Mouse (Mus musculus): ENCODE measurements around the gene Naif1. TPM values are rescaled to one million over a fixed set of nuclear protein-coding genes. Genes with fewer than 3 reads are reported as not detected.

Gene Naif1
- polyA plus RNA-seq, 1 experiment from 2014 or later, result 6.9 TPM

DNA sequence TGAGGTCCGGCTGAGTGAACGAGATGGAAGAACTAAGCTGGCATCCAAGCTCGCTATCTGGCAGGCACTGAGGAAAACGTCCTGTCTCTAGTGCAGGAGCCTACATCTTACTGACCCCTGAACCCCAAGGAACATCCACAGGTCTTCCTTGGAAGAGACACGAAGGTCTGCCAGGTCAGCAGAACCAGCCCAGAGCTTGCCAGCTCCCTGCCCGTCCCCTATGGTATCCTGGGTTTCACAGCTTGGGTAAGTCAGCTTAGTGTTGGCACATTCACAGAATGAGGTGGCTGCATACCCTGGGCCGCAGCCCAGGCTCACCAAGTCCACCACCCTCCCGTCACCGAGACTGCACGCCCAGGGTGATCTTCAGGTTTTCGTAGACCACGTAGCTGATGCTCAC lies 34.5 kb upstream of the Naif1 start:
- peaks cover 39% of the 10 kb centered on the region for H3K36me3 ChIP-seq (ENCODE audit: control insufficient read depth, insufficient read depth, low read length)
- WGBS, result 91% methylated on average over 12 of the region's 12 CpGs
- H3K4me3 ChIP-seq (ENCODE audit: low read depth, low read length), result no peak overlapping the region
- no peak overlapping the region for H3K9ac ChIP-seq (ENCODE audit: low read length)
- no peak overlapping the region for H3K27ac ChIP-seq (ENCODE audit: low read depth, low read length)
- H3K27me3 ChIP-seq (ENCODE audit: control insufficient read depth, insufficient read depth, low read length), result no peaks in the 10 kb centered on the region
- no peaks in the 10 kb centered on the region for H3K9me3 ChIP-seq (ENCODE audit: control insufficient read depth, low read length)
- H3K4me2 ChIP-seq (ENCODE audit: low read depth), result no peak overlapping the region
- ATAC-seq (ENCODE audit: insufficient read depth, low FRiP score, low TSS enrichment), result no peak
- no peaks in the 10 kb centered on the region for H3K4me1 ChIP-seq (ENCODE audit: control insufficient read depth, insufficient read depth, low read length)
- DNase-seq (ENCODE audit: low spot score), result no peak

DNA sequence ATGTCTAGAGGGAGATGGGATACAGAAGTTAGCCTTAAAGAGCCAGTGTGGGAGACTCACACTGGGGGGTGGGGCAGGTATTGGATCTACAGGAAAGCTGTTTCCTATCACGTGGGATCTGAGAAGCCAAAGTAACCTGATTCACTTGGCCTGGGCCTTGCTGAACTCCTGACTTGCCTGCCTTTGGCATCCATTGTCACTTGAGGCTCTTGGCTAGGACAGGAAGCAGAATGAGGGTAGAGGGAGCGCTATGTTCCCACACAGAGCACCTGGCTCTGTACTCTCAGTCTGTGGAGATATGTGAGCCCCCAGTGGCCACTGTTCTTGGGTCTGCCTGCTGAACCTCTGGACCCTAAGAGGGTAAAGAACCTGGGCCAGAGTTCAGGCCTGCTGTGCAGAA lies 33.7 kb upstream of the Naif1 start:
- H3K36me3 ChIP-seq (ENCODE audit: control insufficient read depth, insufficient read depth, low read length), result peaks cover 39% of the 10 kb centered on the region
- no peaks in the 10 kb centered on the region for H3K4me1 ChIP-seq (ENCODE audit: control insufficient read depth, insufficient read depth, low read length)
- H3K27ac ChIP-seq (ENCODE audit: low read depth, low read length), result no peak overlapping the region
- H3K9me3 ChIP-seq (ENCODE audit: control insufficient read depth, low read length), result no peaks in the 10 kb centered on the region
- H3K27me3 ChIP-seq (ENCODE audit: control insufficient read depth, insufficient read depth, low read length), result no peaks in the 10 kb centered on the region
- H3K9ac ChIP-seq (ENCODE audit: low read length), result no peak overlapping the region
- no peak for DNase-seq (ENCODE audit: low spot score)
- no peak for ATAC-seq (ENCODE audit: insufficient read depth, low FRiP score, low TSS enrichment)
- no peak overlapping the region for H3K4me3 ChIP-seq (ENCODE audit: low read depth, low read length)
- WGBS, result 87% methylated on average over 2 of the region's 2 CpGs
- no peak overlapping the region for H3K4me2 ChIP-seq (ENCODE audit: low read depth)

DNA sequence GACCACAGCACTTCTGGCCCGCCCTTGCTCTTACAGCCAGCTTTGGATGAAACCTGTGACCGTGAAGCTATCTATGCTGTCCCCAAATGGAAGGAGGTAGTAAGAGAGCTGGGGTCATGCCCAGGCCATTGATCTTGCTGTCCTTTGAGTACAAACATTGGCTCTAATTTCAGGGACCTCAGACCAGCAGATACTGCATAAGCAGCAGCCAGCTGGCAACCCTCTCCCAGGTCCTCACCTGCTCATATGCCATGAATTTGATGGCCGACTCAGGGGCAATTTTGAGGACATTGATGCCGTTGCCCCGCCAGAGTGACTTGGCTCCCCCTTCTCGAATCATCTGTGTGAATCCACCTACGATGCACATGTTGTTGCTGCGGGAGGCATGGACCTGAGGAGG lies 32.8 kb upstream of the Naif1 start:
- 93% methylated on average over 8 of the region's 8 CpGs for WGBS
- Histone ChIP-seq H3K9me3 (ENCODE audit: control insufficient read depth, low read length) (no peaks in the 10 kb centered on the region), H3K36me3 (ENCODE audit: control insufficient read depth, insufficient read depth, low read length) (peaks cover 39% of the 10 kb centered on the region), H3K27ac (ENCODE audit: low read depth, low read length) (no peak overlapping the region), H3K9ac (ENCODE audit: low read length) (no peak overlapping the region), H3K4me1 (ENCODE audit: control insufficient read depth, insufficient read depth, low read length) (no peaks in the 10 kb centered on the region), H3K27me3 (ENCODE audit: control insufficient read depth, insufficient read depth, low read length) (no peaks in the 10 kb centered on the region), H3K4me2 (ENCODE audit: low read depth) (no peak overlapping the region), H3K4me3 (ENCODE audit: low read depth, low read length) (no peak overlapping the region)
- ATAC-seq (ENCODE audit: insufficient read depth, low FRiP score, low TSS enrichment) (no peak), DNase-seq (ENCODE audit: low spot score) (no peak)

GRCm38 (mm10) chr2:32418430-32419151 lies 31.7 kb upstream of the Naif1 start:
- DNase-seq (ENCODE audit: low spot score) (no peak), ATAC-seq (ENCODE audit: insufficient read depth, low FRiP score, low TSS enrichment) (no peak)
- Histone ChIP-seq H3K27ac (ENCODE audit: low read depth, low read length) (no peak overlapping the region), H3K27me3 (ENCODE audit: control insufficient read depth, insufficient read depth, low read length) (no peaks in the 10 kb centered on the region), H3K9ac (ENCODE audit: low read length) (no peak overlapping the region), H3K36me3 (ENCODE audit: control insufficient read depth, insufficient read depth, low read length) (peaks cover 39% of the 10 kb centered on the region), H3K4me2 (ENCODE audit: low read depth) (no peak overlapping the region), H3K4me3 (ENCODE audit: low read depth, low read length) (no peak overlapping the region), H3K4me1 (ENCODE audit: control insufficient read depth, insufficient read depth, low read length) (peaks cover 6% of the 10 kb centered on the region), H3K9me3 (ENCODE audit: control insufficient read depth, low read length) (no peaks in the 10 kb centered on the region)
- 89% methylated on average over 12 of the region's 12 CpGs for WGBS

GRCm38 (mm10) chr2:32419359-32419758 lies 30.9 kb upstream of the Naif1 start:
- ATAC-seq (ENCODE audit: insufficient read depth, low FRiP score, low TSS enrichment), result no peak
- Histone ChIP-seq H3K4me2 (ENCODE audit: low read depth) (no peak overlapping the region), H3K4me3 (ENCODE audit: low read depth, low read length) (no peak overlapping the region), H3K9me3 (ENCODE audit: control insufficient read depth, low read length) (no peaks in the 10 kb centered on the region), H3K36me3 (ENCODE audit: control insufficient read depth, insufficient read depth, low read length) (peaks cover 37% of the 10 kb centered on the region), H3K4me1 (ENCODE audit: control insufficient read depth, insufficient read depth, low read length) (peaks cover 13% of the 10 kb centered on the region), H3K27ac (ENCODE audit: low read depth, low read length) (no peak overlapping the region), H3K27me3 (ENCODE audit: control insufficient read depth, insufficient read depth, low read length) (no peaks in the 10 kb centered on the region), H3K9ac (ENCODE audit: low read length) (no peak overlapping the region)
- WGBS, result 96% methylated on average over 3 of the region's 3 CpGs
- DNase-seq (ENCODE audit: low spot score), result no peak

- no peaks in the 10 kb centered on the region for H3K27me3 ChIP-seq (ENCODE audit: control insufficient read depth, insufficient read depth, low read length)
- no peak overlapping the region for H3K9ac ChIP-seq (ENCODE audit: low read length)
- no peak overlapping the region for H3K27ac ChIP-seq (ENCODE audit: low read depth, low read length)
- H3K4me1 ChIP-seq (ENCODE audit: control insufficient read depth, insufficient read depth, low read length), result peaks cover 15% of the 10 kb centered on the region
- ATAC-seq (ENCODE audit: insufficient read depth, low FRiP score, low TSS enrichment), result no peak
- H3K36me3 ChIP-seq (ENCODE audit: control insufficient read depth, insufficient read depth, low read length), result peaks cover 32% of the 10 kb centered on the region
- DNase-seq (ENCODE audit: low spot score), result no peak
- H3K4me3 ChIP-seq (ENCODE audit: low read depth, low read length), result no peak overlapping the region
- no peak overlapping the region for H3K4me2 ChIP-seq (ENCODE audit: low read depth)
- WGBS, result 90% methylated on average over 12 of the region's 12 CpGs
- H3K9me3 ChIP-seq (ENCODE audit: control insufficient read depth, low read length), result no peaks in the 10 kb centered on the region
Observed at GRCm38 (mm10) chr2:32420066-32420608, 30.1 kb upstream of the Naif1 start.

GRCm38 (mm10) chr2:32420647-32421046 lies 29.6 kb upstream of the Naif1 start:
- DNase-seq (ENCODE audit: low spot score) (no peak), ATAC-seq (ENCODE audit: insufficient read depth, low FRiP score, low TSS enrichment) (no peak)
- no peak overlapping the region for H3K4me2 ChIP-seq (ENCODE audit: low read depth)
- 89% methylated on average over 6 of the region's 6 CpGs for WGBS
- H3K4me3 ChIP-seq (ENCODE audit: low read depth, low read length), result no peak overlapping the region
- no peaks in the 10 kb centered on the region for H3K27me3 ChIP-seq (ENCODE audit: control insufficient read depth, insufficient read depth, low read length)
- H3K4me1 ChIP-seq (ENCODE audit: control insufficient read depth, insufficient read depth, low read length), result peaks cover 15% of the 10 kb centered on the region
- H3K27ac ChIP-seq (ENCODE audit: low read depth, low read length), result no peak overlapping the region
- no peaks in the 10 kb centered on the region for H3K9me3 ChIP-seq (ENCODE audit: control insufficient read depth, low read length)
- peaks cover 27% of the 10 kb centered on the region for H3K36me3 ChIP-seq (ENCODE audit: control insufficient read depth, insufficient read depth, low read length)
- H3K9ac ChIP-seq (ENCODE audit: low read length), result no peak overlapping the region

- Histone ChIP-seq H3K27me3 (ENCODE audit: control insufficient read depth, insufficient read depth, low read length) (no peaks in the 10 kb centered on the region), H3K27ac (ENCODE audit: low read depth, low read length) (no peak overlapping the region), H3K4me3 (ENCODE audit: low read depth, low read length) (no peak overlapping the region), H3K36me3 (ENCODE audit: control insufficient read depth, insufficient read depth, low read length) (peaks cover 15% of the 10 kb centered on the region), H3K9ac (ENCODE audit: low read length) (no peak overlapping the region), H3K9me3 (ENCODE audit: control insufficient read depth, low read length) (no peaks in the 10 kb centered on the region), H3K4me2 (ENCODE audit: low read depth) (no peak overlapping the region), H3K4me1 (ENCODE audit: control insufficient read depth, insufficient read depth, low read length) (peaks cover 15% of the 10 kb centered on the region)
- 98% methylated on average over 6 of the region's 6 CpGs for WGBS
- ATAC-seq (ENCODE audit: insufficient read depth, low FRiP score, low TSS enrichment), result no peak
- no peak for DNase-seq (ENCODE audit: low spot score)
Observed at GRCm38 (mm10) chr2:32421851-32422251, 28.4 kb upstream of the Naif1 start.

Measured in neural tube, embryonic 11.5 days (tissue).